Mouse (Mus musculus) stomach, embryonic 16.5 days (tissue): ENCODE results near the gene Ccdc180. TPM values are rescaled to one million over a fixed set of nuclear protein-coding genes. Genes with fewer than 3 reads are reported as not detected.

Experiments used
- ATAC-seq: fragments of 200-750 bp; cut with Nextera tagmentation; 2 replicates; pipeline ENCODE4 v1.8.0; 2017; ENCODE audit warnings: moderate number of reproducible peaks, moderate TSS enrichment; ENCODE audit not compliant: insufficient read depth, low FRiP score
- H3K27ac ChIP-seq: fragments of 300-500 bp; sonication (generic); 2 replicates; pipeline ENCODE4 v1.5.1; 2014; ENCODE audit warnings: low read length
- H3K27me3 ChIP-seq: fragments of 300-500 bp; sonication (generic); 2 replicates; pipeline ENCODE4 v1.6.1; 2014; ENCODE audit warnings: low read length, control low read depth, mixed read lengths; ENCODE audit not compliant: control insufficient read depth, insufficient read depth
- H3K36me3 ChIP-seq: fragments of 300-500 bp; sonication (generic); 2 replicates; pipeline ENCODE4 v1.6.1; 2014; ENCODE audit warnings: low read length; ENCODE audit not compliant: control insufficient read depth, insufficient read depth
- H3K4me1 ChIP-seq: fragments of 300-500 bp; sonication (generic); 2 replicates; pipeline ENCODE4 v1.6.1; 2014; ENCODE audit warnings: low read length, control low read depth, mixed read lengths; ENCODE audit not compliant: control insufficient read depth, insufficient read depth
- H3K4me2 ChIP-seq: fragments of 300-500 bp; sonication (generic); 2 replicates; pipeline ENCODE4 v1.6.1; 2014; ENCODE audit warnings: low read depth, low read length, mixed read lengths
- H3K4me3 ChIP-seq: fragments of 300-500 bp; sonication (generic); replicated peaks from 2 replicates; pipeline ENCODE4 v1.5.1; 2014; ENCODE audit warnings: mild to moderate bottlenecking, low read length
- H3K9ac ChIP-seq: fragments of 300-500 bp; sonication (generic); 2 replicates; pipeline ENCODE4 v1.6.1; 2014; ENCODE audit warnings: low read length
- H3K9me3 ChIP-seq: fragments of 300-500 bp; sonication (generic); replicated peaks from 2 replicates; pipeline ENCODE4 v1.6.1; 2016; ENCODE audit warnings: low read length, control low read depth; ENCODE audit not compliant: control insufficient read depth
- WGBS: fragments of 180-500 bp; shearing (Covaris S2); extraction: QIAGEN DNeasy Blood & Tissue Kit; methylation state at CpG from one replicate; pipeline ENCODE4 v1.1.7; 2014; 5-methylcytosine and 5-hydroxymethylcytosine counted together
- polyA plus RNA-seq: library from polyadenylated mRNA; unstranded; fragments of >200 nt; fragmentation: Nextera tagmentation; extraction: Ambion mirVana; gene quantifications from 2 replicates; pipeline ENCODE4 v1.2.1, GENCODE M21; 2015

Gene Ccdc180
- polyA plus RNA-seq, 1 experiment from 2014 or later = 0.28 TPM

- H3K36me3 ChIP-seq = no peaks in the 10 kb centered on the region
- H3K27me3 ChIP-seq = no peaks in the 10 kb centered on the region
- H3K27ac ChIP-seq = no peak overlapping the region
- peak; percentile 55; the same call in 1 of the 2 replicates for ATAC-seq
- no peaks in the 10 kb centered on the region for H3K9me3 ChIP-seq
- no peak overlapping the region for H3K4me2 ChIP-seq
- 52% methylated on average over 19 of the region's 19 CpGs for WGBS
- peaks cover 10% of the 10 kb centered on the region for H3K4me1 ChIP-seq
- no peak overlapping the region for H3K9ac ChIP-seq
- H3K4me3 ChIP-seq = no peak overlapping the region
These were observed 34.2 kb upstream of the Ccdc180 start for GRCm38 (mm10) chr4:45855803-45856424.

GRCm38 (mm10) chr4:45861160-45861559, 28.9 kb upstream of the Ccdc180 start:
- Histone ChIP-seq H3K4me1 (peaks cover 6% of the 10 kb centered on the region), H3K27ac (no peak overlapping the region), H3K9me3 (no peaks in the 10 kb centered on the region), H3K9ac (no peak overlapping the region), H3K4me2 (no peak overlapping the region), H3K27me3 (no peaks in the 10 kb centered on the region), H3K4me3 (no peak overlapping the region), H3K36me3 (no peaks in the 10 kb centered on the region)
- 53% methylated on average over 5 of the region's 5 CpGs for WGBS
- ATAC-seq = no peak

GRCm38 (mm10) chr4:45867416-45867815, 22.7 kb upstream of the Ccdc180 start:
- Histone ChIP-seq H3K4me1 (peaks cover 7% of the 10 kb centered on the region; the same call in 1 of the 2 replicates), H3K9ac (no peak overlapping the region), H3K4me2 (no peak overlapping the region), H3K4me3 (no peak overlapping the region), H3K27me3 (no peaks in the 10 kb centered on the region), H3K36me3 (no peaks in the 10 kb centered on the region), H3K27ac (no peak overlapping the region), H3K9me3 (no peaks in the 10 kb centered on the region)
- ATAC-seq = no peak
- WGBS = 82% methylated on average over 8 of the region's 8 CpGs

GRCm38 (mm10) chr4:45869021-45869815, 20.9 kb upstream of the Ccdc180 start:
- Histone ChIP-seq H3K4me1 (peaks cover 7% of the 10 kb centered on the region; the same call in 1 of the 2 replicates), H3K27ac (no peak overlapping the region), H3K9me3 (no peaks in the 10 kb centered on the region), H3K4me3 (no peak overlapping the region), H3K27me3 (no peaks in the 10 kb centered on the region), H3K4me2 (peak overlapping the region; percentile 31), H3K36me3 (no peaks in the 10 kb centered on the region), H3K9ac (peak overlapping the region; percentile 16; the same call in 1 of the 2 replicates)
- ATAC-seq = no peak
- 37% methylated on average over 24 of the region's 24 CpGs for WGBS

- no peak for ATAC-seq
- peaks cover 7% of the 10 kb centered on the region; the same call in 1 of the 2 replicates for H3K4me1 ChIP-seq
- H3K36me3 ChIP-seq = no peaks in the 10 kb centered on the region
These were observed 18.0 kb upstream of the Ccdc180 start for GRCm38 (mm10) chr4:45872147-45872546.

GRCm38 (mm10) chr4:45878929-45879328, 11.2 kb upstream of the Ccdc180 start:
- H3K27me3 ChIP-seq = no peaks in the 10 kb centered on the region
- no peaks in the 10 kb centered on the region for H3K36me3 ChIP-seq
- ATAC-seq = no peak
- no peak overlapping the region for H3K4me2 ChIP-seq
- no peaks in the 10 kb centered on the region for H3K4me1 ChIP-seq
- no peak overlapping the region for H3K4me3 ChIP-seq
- no peaks in the 10 kb centered on the region for H3K9me3 ChIP-seq
- no peak overlapping the region for H3K27ac ChIP-seq
- 45% methylated on average over 5 of the region's 5 CpGs for WGBS
- H3K9ac ChIP-seq = no peak overlapping the region

More at GRCm38 (mm10) chr4:45872147-45872546, 18.0 kb upstream of the Ccdc180 start:
- no peaks in the 10 kb centered on the region for H3K9me3 ChIP-seq
- H3K27me3 ChIP-seq = no peaks in the 10 kb centered on the region
- no peak overlapping the region for H3K27ac ChIP-seq
- H3K4me2 ChIP-seq = no peak overlapping the region
- H3K9ac ChIP-seq = no peak overlapping the region
- 86% methylated on average over 2 of the region's 2 CpGs for WGBS
- no peak overlapping the region for H3K4me3 ChIP-seq

GRCm38 (mm10) chr4:45882521-45882920, 7.6 kb upstream of the Ccdc180 start:
- no peaks in the 10 kb centered on the region for H3K9me3 ChIP-seq
- 80% methylated on average over 9 of the region's 9 CpGs for WGBS
- H3K27me3 ChIP-seq = no peaks in the 10 kb centered on the region
- H3K4me3 ChIP-seq = no peak overlapping the region
- no peak overlapping the region for H3K4me2 ChIP-seq
- H3K36me3 ChIP-seq = no peaks in the 10 kb centered on the region
- no peak for ATAC-seq
- H3K4me1 ChIP-seq = no peaks in the 10 kb centered on the region
- H3K27ac ChIP-seq = no peak overlapping the region
- no peak overlapping the region for H3K9ac ChIP-seq

- H3K4me1 ChIP-seq = no peaks in the 10 kb centered on the region
- no peaks in the 10 kb centered on the region for H3K9me3 ChIP-seq
- H3K4me2 ChIP-seq = no peak overlapping the region
- H3K36me3 ChIP-seq = no peaks in the 10 kb centered on the region
- H3K4me3 ChIP-seq = no peak overlapping the region
- H3K27me3 ChIP-seq = no peaks in the 10 kb centered on the region
- H3K9ac ChIP-seq = no peak overlapping the region
- H3K27ac ChIP-seq = no peak overlapping the region
- no peak for ATAC-seq
- 86% methylated on average over 16 of the region's 16 CpGs for WGBS
These were observed 6.9 kb upstream of the Ccdc180 start for GRCm38 (mm10) chr4:45883250-45883649.

GRCm38 (mm10) chr4:45889487-45889886, 616 bp upstream of the Ccdc180 start:
- no peak overlapping the region for H3K4me3 ChIP-seq
- H3K9ac ChIP-seq = no peak overlapping the region
- 74% methylated on average over 6 of the region's 6 CpGs for WGBS
- ATAC-seq = no peak
- peaks cover 6% of the 10 kb centered on the region for H3K4me1 ChIP-seq
- H3K27ac ChIP-seq = no peak overlapping the region
- H3K36me3 ChIP-seq = no peaks in the 10 kb centered on the region
- no peaks in the 10 kb centered on the region for H3K27me3 ChIP-seq
- no peak overlapping the region for H3K4me2 ChIP-seq
- H3K9me3 ChIP-seq = no peaks in the 10 kb centered on the region
